Mouse (Mus musculus) myocyte (in vitro differentiated cells): ENCODE data around the gene Farsa.

ENCODE experiments used
- E2F4 ChIP-seq: IDR thresholded peaks from one replicate; pipeline ENCODE4 v1.6.1; 2011; ENCODE audit warnings: mild to moderate bottlenecking, control low read depth, moderate library complexity; ENCODE audit not compliant: insufficient read depth
- MYOD1 ChIP-seq, 3 experiments: IDR thresholded peaks; one replicate each; pipeline ENCODE4 v1.6.1; 2011; ENCODE audit warnings: control low read depth in 2 of 3, low read depth in 2 of 3, mild to moderate bottlenecking in 2 of 3, moderate library complexity in 1 of 3; ENCODE audit not compliant: insufficient read length in 2 of 3, control insufficient read depth in 1 of 3
- POLR2A ChIP-seq: IDR thresholded peaks from one replicate; pipeline ENCODE4 v1.6.1; 2011; ENCODE audit warnings: low read depth, mild to moderate bottlenecking, control low read depth, moderate library complexity; ENCODE audit not compliant: insufficient read length
- REST ChIP-seq: IDR thresholded peaks from one replicate; pipeline ENCODE4 v1.6.1; 2011; ENCODE audit warnings: mild to moderate bottlenecking, control low read depth, moderate library complexity; ENCODE audit not compliant: insufficient read depth, insufficient read length
- TCF3 ChIP-seq: IDR thresholded peaks from one replicate; pipeline ENCODE4 v1.6.1; 2011; ENCODE audit warnings: low read depth, control low read depth; ENCODE audit not compliant: insufficient read length
- USF1 ChIP-seq: IDR thresholded peaks from one replicate; pipeline ENCODE4 v1.6.1; 2011; ENCODE audit warnings: low read depth, mild to moderate bottlenecking, control low read depth, moderate library complexity

GRCm38 (mm10) chr8:84872309-84872965, 15.6 kb downstream of the Farsa start:
- peak in 2 of 3 experiments; percentile 44 to 69 for TF ChIP-seq MYOD1 (IDR thresholded peaks at IDR 0.05; ENCODE audit: control insufficient read depth in 1 of 3, insufficient read length in 2 of 3, low read depth in 2 of 3)
- no peak for TF ChIP-seq USF1
- no peak for TF ChIP-seq E2F4
- TF ChIP-seq POLR2A = no peak
- TF ChIP-seq REST = no peak
- TF ChIP-seq TCF3 = no peak
